Mouse (Mus musculus) liver, postnatal 0 days (tissue): ENCODE results near the gene Lnpep. TPM values are rescaled to one million over a fixed set of nuclear protein-coding genes. Genes with fewer than 3 reads are reported as not detected.

Experiments
- ATAC-seq: fragments of 200-750 bp; cut with Nextera tagmentation; 2 replicates; pipeline ENCODE4 v1.8.0; 2017; ENCODE audit warnings: mild to moderate bottlenecking, moderate library complexity
- DNase-seq: peaks from one replicate; pipeline ENCODE4 v3.0.0-alpha.2; 2016
- H3K27ac ChIP-seq: fragments of 300-500 bp; sonication (generic); 2 replicates; pipeline ENCODE4 v1.5.1; 2014; ENCODE audit warnings: antibody characterized with exemption, moderate library complexity, mild to moderate bottlenecking, low read depth
- H3K27me3 ChIP-seq: fragments of 300-500 bp; sonication (generic); 2 replicates; pipeline ENCODE4 v1.6.1; 2014; ENCODE audit warnings: low read length, control low read depth, mixed read lengths; ENCODE audit not compliant: insufficient read depth
- H3K36me3 ChIP-seq: fragments of 300-500 bp; sonication (generic); replicated peaks from 2 replicates; pipeline ENCODE4 v1.6.1; 2014; ENCODE audit warnings: mild to moderate bottlenecking, control low read depth, low read length, moderate library complexity, mixed read lengths; ENCODE audit not compliant: insufficient read depth
- H3K4me1 ChIP-seq: fragments of 300-500 bp; sonication (generic); 2 replicates; pipeline ENCODE4 v1.6.1; 2014; ENCODE audit warnings: antibody characterized with exemption, mild to moderate bottlenecking, control low read depth; ENCODE audit not compliant: insufficient read depth
- H3K4me2 ChIP-seq: fragments of 300-500 bp; sonication (generic); 2 replicates; pipeline ENCODE4 v1.6.1; 2014; ENCODE audit warnings: low read depth, mild to moderate bottlenecking, low read length, moderate library complexity, mixed read lengths
- H3K4me3 ChIP-seq: fragments of 300-500 bp; sonication (generic); 2 replicates; pipeline ENCODE4 v1.5.1; 2014; ENCODE audit warnings: low read depth, low read length
- H3K9ac ChIP-seq: fragments of 300-500 bp; sonication (generic); replicated peaks from 2 replicates; pipeline ENCODE4 v1.6.1; 2014; ENCODE audit warnings: mild to moderate bottlenecking, moderate library complexity
- H3K9me3 ChIP-seq: fragments of 300-500 bp; sonication (generic); 2 replicates; pipeline ENCODE4 v1.6.1; 2016; ENCODE audit warnings: mild to moderate bottlenecking, control low read depth, low read length, mixed read lengths
- CTCF ChIP-seq: sonication (generic); IDR thresholded peaks from 2 replicates; pipeline ENCODE4 v1.5.1; 2016; ENCODE audit warnings: antibody characterized with exemption, low read depth
- EP300 ChIP-seq: IDR thresholded peaks from 2 replicates; pipeline ENCODE4 v1.6.1; 2016; ENCODE audit warnings: antibody characterized with exemption, low read depth, mild to moderate bottlenecking
- WGBS: fragments of 180-500 bp; shearing (Covaris S2); extraction: QIAGEN DNeasy Blood & Tissue Kit; methylation state at CpG from one replicate; pipeline ENCODE4 v1.1.7; 2014; ENCODE audit not compliant: insufficient replicate concordance; 5-methylcytosine and 5-hydroxymethylcytosine counted together
- polyA plus RNA-seq: library from polyadenylated mRNA; unstranded; fragments of >200 nt; fragmentation: Nextera tagmentation; extraction: Ambion mirVana; gene quantifications from 2 replicates; pipeline ENCODE4 v1.2.1, GENCODE M21; 2015

Gene Lnpep
- polyA plus RNA-seq, result 2.4 and 3.1 TPM in 2 replicates

DNA sequence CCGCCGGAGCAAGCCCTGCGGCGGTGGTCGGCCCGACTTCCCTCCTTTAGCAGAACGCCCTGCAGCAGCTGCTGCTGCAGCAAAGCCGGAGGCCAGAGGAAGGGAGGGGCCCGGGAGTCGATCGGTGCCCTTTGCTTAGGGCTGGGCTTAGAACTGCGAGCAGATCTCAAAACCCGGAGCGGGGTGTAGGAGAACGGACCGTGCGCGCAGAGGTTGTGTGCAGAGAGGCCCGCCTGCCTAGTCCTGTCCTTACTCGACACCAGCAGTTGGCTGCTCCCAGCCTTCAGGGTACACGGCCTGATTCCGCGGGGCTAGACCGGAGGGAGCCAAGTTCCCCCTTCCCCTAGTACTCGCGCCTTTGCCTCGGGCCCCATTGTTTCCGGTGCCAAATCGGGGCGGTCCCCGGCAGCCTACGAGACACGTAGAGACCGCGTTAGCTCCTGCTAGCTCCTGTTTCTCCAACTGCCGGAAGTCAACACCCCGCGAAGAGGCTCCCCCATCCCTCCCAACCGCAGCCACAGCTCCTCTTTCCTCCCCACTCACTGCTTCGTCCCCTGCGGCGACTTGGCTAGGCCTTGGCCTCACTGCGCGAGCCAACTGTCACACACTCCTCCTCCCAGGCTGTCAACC, at the start of gene Lnpep:
Gene Lnpep, minus strand, starts transcription at position 94 of the 630 bp plus-strand sequence.
- peak within 1 kb of the TSS; percentile 94 for H3K4me2 ChIP-seq
- H3K4me1 ChIP-seq, result peaks cover 22% of the 10 kb centered on the region
- WGBS, result under 1% methylated on average over 42 of the region's 44 CpGs
- no peaks in the 10 kb centered on the region for H3K27me3 ChIP-seq
- H3K9ac ChIP-seq, result peak within 1 kb of the TSS; percentile 97
- H3K4me3 ChIP-seq, result peak within 1 kb of the TSS; percentile 94
- H3K9me3 ChIP-seq, result no peaks in the 10 kb centered on the region
- TF ChIP-seq CTCF (0 out of 2 replicates have a peak, but pooled peaks have one; percentile 5), EP300 (peak; percentile 81)
- peak; percentile 92 for DNase-seq
- H3K27ac ChIP-seq, result peak within 1 kb of the TSS; percentile 99
- peak; percentile 88 for ATAC-seq
- no peaks in the 10 kb centered on the region for H3K36me3 ChIP-seq

DNA sequence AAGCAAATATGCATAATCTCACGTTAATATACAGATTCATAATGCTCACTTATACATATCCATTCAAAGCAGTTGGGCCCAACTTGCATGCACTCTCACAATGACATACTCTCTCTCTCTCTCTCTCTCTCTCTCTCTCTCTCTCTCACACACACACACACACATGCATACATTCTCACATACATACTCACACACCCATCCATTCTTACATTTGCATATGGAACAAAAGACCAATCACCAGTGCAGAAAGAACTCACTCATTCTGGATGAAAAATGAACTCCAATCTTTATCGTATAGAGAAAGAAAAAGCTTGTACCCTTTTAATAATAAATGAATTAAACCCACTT, 31.0 kb upstream of the Lnpep start:
- H3K27ac ChIP-seq, result no peak overlapping the region
- no peak for ATAC-seq
- no peaks in the 10 kb centered on the region for H3K36me3 ChIP-seq
- TF ChIP-seq EP300 (no peak), CTCF (no peak)
- no peak overlapping the region for H3K9ac ChIP-seq
- no peak overlapping the region for H3K4me3 ChIP-seq
- H3K4me1 ChIP-seq, result no peaks in the 10 kb centered on the region
- 41% methylated on average over 2 of the region's 2 CpGs for WGBS
- H3K9me3 ChIP-seq, result no peaks in the 10 kb centered on the region
- no peak for DNase-seq
- H3K4me2 ChIP-seq, result no peak overlapping the region
- H3K27me3 ChIP-seq, result no peaks in the 10 kb centered on the region

DNA sequence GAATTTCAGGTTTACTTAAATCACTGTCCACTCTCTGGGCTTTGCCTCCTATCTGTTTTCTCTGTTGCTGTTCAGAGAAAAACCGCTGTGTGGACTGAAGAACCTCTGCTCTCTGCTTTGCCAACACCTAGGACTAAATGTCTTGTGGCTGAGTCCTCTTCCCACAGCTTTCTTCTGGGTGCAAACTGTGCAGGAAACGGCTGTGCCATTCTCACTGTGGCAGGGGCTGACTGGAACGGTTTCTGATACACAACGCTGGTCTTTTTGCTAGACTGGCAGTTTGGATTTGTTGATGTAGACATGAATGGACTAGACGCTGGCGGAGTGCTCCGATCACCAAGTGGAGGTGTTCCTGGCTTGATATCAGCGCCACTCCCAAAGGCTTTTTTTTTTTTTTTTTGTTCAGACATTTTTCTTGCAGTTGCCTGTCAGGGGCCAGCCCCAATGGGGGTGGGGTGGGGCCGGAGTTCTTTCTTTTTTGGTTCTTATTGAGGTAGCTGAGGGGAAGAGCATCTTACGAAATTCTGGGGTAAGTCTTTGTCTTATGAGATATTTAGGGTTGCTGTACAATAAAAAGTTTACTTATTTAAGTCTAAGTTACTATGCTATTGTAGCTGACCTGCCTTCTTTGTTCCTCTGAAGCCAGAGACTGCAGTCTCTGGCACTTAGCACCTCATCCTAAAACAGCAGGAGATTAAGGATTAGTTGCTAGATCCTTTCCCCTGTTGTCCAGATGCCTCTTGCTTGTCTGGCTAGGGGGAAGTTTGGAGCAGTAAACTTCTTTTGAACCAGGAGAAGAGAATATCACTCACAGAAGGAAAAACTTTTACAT, 30.4 kb upstream of the Lnpep start:
- DNase-seq (no peak), ATAC-seq (no peak)
- Histone ChIP-seq H3K4me1 (no peaks in the 10 kb centered on the region), H3K27ac (no peak overlapping the region), H3K9ac (no peak overlapping the region), H3K4me2 (peak overlapping the region; percentile 32), H3K9me3 (no peaks in the 10 kb centered on the region), H3K4me3 (no peak overlapping the region), H3K27me3 (no peaks in the 10 kb centered on the region), H3K36me3 (no peaks in the 10 kb centered on the region)
- TF ChIP-seq CTCF (no peak), EP300 (no peak)
- WGBS, result 7% methylated on average over 10 of the region's 10 CpGs

GRCm38 (mm10) chr17:17652570-17652969, 27.7 kb upstream of the Lnpep start:
- Histone ChIP-seq H3K9ac (no peak overlapping the region), H3K27me3 (no peaks in the 10 kb centered on the region), H3K4me1 (no peaks in the 10 kb centered on the region), H3K27ac (no peak overlapping the region), H3K4me3 (no peak overlapping the region), H3K9me3 (no peaks in the 10 kb centered on the region), H3K4me2 (no peak overlapping the region), H3K36me3 (no peaks in the 10 kb centered on the region)
- no peak for ATAC-seq
- no peak for DNase-seq
- no peak for TF ChIP-seq CTCF
- no peak for TF ChIP-seq EP300
- 40% methylated on average over 4 of the region's 4 CpGs for WGBS

DNA sequence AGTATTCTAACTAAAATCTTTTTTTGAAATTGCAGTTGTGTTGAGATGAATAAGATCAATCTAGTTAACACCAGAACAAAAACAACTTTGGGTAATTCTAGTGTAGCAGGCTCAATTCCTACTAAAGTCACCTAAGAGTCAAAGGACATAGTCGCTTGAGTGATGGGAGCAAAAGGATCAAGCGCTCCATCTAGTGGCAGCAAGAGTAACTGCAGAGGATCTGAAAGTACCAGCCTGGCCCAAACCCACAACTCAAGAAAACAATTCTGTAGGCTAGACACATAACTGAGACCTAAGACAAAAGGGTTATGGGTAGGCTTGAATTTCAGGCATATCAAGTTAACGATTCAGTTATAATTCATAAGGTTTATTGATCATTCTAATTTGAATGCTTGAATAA, 20.9 kb upstream of the Lnpep start:
- peak; percentile 66 for DNase-seq
- TF ChIP-seq CTCF (peak; percentile 97), EP300 (no peak)
- no peak overlapping the region for H3K27ac ChIP-seq
- WGBS, result under 1% methylated on average over 3 of the region's 3 CpGs
- H3K4me3 ChIP-seq, result no peak overlapping the region
- no peaks in the 10 kb centered on the region for H3K4me1 ChIP-seq
- no peaks in the 10 kb centered on the region for H3K27me3 ChIP-seq
- H3K4me2 ChIP-seq, result no peak overlapping the region
- ATAC-seq, result peak; percentile 63
- H3K9me3 ChIP-seq, result no peaks in the 10 kb centered on the region
- H3K36me3 ChIP-seq, result no peaks in the 10 kb centered on the region
- no peak overlapping the region for H3K9ac ChIP-seq

DNA sequence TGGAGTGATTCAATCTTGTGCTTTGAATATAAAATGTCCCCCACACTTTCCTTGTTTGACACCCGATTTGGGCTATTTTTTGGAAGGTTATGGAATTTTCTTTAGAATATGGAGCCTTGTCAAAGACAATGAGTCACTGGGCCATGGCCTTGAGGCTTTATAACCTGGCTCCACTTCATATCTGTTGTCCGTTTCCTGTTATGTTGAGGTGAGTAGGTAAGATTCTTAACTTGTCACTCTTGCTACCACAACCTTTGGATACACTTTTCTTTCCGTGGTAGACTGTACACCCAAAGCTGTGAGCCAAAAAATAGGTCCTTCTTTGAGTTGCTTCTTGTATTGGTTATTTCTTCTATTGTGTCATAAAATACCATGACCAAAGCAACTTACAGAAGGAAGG, 12.5 kb upstream of the Lnpep start:
- Histone ChIP-seq H3K4me1 (no peaks in the 10 kb centered on the region), H3K9me3 (no peaks in the 10 kb centered on the region), H3K4me3 (no peak overlapping the region), H3K27me3 (no peaks in the 10 kb centered on the region), H3K4me2 (no peak overlapping the region), H3K36me3 (no peaks in the 10 kb centered on the region), H3K9ac (no peak overlapping the region), H3K27ac (no peak overlapping the region)
- ATAC-seq (no peak), DNase-seq (no peak)
- no peak for TF ChIP-seq CTCF
- no peak for TF ChIP-seq EP300
- 62% methylated on average over 3 of the region's 3 CpGs for WGBS
